Mouse (Mus musculus): Measurements from ENCODE around the gene Lxn.

Lxn gene

DNA sequence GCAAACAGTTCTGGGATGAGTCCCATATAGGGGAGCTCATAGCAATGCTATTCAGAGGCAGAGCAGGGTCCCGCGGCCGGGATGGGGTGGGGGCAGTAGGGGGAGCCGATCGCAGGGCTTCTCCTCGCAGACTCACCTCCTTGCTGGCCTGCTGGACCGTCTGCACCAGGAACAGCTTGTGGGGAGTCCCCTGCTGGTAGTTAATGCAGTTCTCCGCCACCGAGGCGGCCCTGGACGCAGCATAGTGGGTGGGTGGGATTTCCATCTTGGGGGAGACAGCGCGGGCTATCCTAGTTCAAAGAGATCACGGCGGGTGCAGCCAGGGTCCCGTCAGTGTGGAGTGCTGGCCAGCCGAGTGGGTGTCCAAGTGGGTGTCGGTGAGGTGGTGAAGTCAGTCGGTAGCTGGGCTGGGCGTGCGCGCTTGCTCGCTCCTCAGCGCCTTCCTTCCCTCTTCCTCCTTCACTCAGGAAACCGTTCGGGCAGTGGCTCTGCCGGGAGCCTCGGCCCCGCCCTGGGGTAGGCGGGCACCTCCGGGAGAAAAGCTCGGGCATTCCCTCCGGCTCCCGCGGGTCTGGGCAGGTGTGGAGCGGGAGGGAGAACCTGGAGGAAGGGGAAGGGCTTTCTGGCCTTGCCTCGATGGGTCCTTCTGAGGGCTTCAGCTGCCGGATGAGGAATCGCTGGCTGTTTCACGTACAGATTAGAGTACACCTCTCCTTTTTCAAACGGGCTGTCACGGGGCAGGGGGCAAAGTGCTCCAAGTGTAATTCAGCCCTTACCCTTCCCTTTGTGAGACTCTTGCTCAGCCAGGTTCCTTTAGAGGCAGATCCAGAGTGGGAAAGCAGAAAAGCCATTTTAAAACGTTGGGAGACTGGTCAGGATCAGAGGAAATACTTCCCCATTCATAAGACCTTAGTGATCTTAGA lies at the start of gene Lxn:
Gene Lxn, minus strand, starts transcription at position 477 of the 923 bp plus-strand sequence.
- peak; percentile 79 for DNase-seq (ENCODE audit: low spot score)

DNA sequence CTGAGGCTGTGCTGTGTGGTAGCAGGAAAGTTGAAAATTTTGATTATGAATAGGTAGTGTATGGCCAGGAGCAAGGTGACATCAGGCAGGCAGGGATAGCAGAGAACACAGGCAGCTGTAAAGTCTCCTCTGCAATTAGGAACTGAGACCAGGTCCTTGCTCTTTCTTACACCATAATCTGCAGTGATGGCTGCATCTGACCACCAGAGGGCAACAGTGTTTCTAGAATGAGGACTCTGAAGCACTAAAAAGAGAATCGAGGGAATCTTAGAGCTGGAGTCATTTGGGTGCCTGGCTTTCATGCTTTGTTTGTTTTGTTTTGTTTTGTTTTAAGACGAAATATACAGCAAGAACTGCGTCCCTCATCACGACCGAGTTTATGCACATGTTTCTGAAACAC lies 49.1 kb upstream of the Lxn start:
- DNase-seq (ENCODE audit: low spot score), result peak; percentile 76

DNA sequence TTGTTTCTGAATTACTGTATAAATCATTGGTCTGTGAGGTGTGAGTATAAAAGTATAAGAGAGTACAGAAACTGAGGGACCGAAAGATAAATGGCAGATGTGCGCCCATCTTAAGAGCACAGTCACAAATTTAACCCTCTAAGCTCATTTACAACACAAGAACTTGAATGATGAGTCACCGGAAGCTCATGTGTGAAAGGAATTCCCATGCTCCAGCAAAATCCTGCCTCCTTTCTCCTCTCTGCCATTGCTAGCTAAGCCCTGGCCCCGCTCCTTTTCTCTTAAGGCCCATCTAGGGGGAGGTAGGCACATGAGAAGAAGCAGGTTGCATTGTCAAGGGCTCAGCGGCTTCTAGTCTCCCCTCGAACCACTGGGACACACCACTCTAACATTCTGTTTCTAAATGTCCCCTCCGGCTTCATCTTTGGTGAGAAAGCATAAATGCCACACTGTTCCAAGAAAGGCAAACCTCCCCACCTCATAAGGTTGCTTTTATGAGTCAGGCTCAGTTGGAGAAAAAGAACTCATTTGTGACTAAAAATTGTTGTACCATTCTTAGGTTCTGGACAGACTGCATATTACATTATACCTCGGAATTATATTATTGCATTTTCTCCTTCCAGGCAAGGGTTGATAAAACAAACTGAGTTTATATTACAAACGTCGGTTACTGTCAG lies 44.6 kb upstream of the Lxn start:
- DNase-seq (ENCODE audit: low spot score), result no peak

DNA sequence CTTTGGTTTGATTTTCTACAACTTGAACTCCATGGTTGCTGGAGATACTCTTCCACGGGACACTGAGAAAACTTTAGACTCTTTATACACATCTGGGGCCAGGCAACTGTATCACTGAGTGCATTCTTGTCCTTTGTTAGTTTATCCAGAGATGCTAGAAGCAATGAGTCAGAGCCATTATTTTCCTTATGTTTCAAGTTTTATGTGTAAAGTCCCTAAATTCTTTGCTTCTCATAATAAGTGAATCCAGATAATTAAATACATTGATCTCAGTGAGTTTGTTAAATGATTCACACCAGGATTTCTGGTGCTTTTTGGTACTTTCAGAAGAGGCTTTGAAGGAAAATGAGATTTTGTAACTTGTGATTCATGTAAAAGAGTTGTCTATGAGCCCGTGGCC lies 41.6 kb upstream of the Lxn start:
- DNase-seq (ENCODE audit: low spot score), result no peak

DNA sequence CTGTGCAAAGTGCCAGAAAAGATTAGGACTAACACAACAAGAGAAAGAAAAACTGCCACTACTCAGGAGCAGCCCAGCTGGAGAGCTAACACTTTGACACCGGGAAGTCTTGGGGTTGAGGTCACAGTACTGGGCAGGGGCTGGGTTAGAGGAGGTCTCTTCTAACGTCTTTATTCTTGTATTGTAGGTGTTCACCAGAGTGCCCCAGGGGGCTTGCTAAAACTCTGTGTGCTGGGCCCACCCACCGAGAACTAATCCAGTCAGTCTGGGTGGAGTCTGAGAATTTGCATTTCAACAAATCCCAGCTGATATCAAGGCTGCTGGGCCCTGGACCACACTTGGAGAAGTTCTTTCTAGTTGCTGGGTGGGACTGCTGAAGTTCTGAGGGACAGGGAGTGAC lies 40.2 kb upstream of the Lxn start:
- DNase-seq (ENCODE audit: low spot score), result no peak

DNA sequence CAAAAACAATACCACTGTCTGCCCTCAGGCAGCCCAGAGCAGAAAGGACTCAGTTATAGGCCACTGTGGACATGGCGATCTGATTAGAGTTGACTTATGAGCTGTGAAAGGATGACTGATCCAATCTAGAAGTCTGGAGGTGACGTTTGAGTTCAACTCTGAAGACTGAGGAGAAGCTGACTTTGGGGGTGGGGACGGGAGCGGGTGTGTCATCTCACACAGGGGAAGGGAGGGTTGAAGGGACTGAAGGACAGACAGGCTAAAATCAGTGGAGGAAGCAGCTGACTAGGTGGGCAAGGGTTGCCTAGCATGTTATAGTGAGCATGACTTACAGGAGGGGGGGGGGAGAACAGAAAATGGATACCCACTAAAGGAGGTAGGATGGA lies 35.7 kb upstream of the Lxn start:
- DNase-seq (ENCODE audit: low spot score), result no peak

DNA sequence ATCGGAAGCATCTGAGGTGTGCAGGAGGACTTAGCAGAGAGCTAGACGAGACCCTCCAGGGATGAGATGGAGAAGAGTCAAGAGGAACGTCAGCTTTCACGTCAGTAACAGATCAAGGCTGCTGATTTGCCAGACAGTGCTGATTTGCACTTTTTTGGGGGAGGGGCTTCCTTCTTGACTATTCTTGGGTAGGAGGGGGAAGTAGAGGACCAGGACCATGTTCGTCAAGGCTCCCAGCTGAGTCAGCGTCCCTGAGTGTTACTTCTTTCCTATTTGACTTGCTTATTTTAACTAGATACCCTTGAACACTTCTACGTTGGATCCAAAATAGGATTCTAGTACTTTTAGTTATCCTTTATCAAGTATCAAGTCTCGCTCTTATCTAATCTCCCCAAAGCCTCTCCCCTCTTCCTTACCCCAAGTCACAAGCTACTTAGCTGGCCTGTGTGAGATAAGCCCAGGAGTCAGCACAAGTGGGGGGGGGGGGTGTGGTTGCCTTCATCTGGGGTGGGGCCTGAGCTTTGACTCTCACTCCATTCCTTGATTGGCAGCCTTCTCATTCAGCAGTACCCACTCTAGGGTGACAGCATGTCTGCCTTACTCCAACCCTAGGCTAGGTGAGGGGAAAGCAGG lies 35.2 kb upstream of the Lxn start:
- no peak for DNase-seq (ENCODE audit: low spot score)

DNA sequence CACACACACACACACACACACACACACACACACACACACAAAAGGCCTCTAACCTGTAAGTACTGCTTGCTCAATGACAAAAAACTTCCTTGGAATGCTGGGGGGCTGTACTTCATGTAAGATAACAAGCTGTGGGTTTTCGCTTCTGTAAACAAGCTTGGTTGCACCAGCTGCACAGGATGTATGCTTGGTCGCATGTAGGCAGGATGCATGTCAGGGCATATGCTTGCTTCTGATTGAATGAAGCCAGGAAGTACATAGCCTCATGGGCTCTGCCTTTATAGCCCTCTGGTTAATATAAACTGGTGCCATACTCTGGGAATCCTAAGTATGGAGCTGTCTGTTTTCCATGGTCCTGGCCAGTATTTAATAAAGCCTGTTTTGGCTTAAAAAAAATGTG lies 34.3 kb upstream of the Lxn start:
- no peak for DNase-seq (ENCODE audit: low spot score)

DNA sequence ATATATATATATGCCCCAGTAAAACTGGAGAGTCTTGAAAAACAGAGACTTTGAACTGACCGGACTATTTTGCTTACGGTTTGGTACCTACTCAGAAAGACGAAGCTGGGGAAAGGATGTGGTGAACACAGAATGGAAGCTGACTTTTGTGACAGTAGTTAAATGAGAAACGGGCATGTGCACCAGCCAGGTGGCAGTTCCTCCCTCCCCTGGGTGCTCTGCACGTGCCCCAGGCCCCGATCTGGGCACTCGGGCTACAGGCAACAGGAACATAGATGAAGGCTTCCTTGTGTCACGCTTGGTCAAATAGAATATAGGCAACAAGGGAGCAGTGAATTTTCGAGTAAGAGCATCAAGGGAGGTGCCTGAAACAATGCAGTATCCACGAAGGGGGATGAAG lies 32.6 kb upstream of the Lxn start:
- DNase-seq (ENCODE audit: low spot score), result no peak

DNA sequence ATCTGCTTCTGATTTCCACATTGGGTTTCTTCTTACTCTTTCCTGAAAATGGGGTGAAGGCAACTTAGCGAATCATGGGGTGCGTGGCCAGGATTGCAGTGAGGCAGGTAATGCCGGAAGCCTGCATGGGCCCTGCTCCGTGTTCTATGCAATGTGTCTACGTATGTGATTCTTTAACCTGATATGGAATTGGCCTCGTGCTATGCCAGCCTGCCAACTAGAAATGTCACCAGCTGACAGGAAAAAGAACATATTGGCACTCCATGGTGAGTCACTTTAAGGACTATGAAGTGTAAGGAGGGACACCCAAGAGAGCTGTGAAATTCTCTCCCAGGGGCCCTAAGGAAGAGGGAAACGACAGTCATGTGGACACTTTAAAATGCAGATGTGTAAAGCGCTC lies 29.4 kb upstream of the Lxn start:
- DNase-seq (ENCODE audit: low spot score), result no peak

DNA sequence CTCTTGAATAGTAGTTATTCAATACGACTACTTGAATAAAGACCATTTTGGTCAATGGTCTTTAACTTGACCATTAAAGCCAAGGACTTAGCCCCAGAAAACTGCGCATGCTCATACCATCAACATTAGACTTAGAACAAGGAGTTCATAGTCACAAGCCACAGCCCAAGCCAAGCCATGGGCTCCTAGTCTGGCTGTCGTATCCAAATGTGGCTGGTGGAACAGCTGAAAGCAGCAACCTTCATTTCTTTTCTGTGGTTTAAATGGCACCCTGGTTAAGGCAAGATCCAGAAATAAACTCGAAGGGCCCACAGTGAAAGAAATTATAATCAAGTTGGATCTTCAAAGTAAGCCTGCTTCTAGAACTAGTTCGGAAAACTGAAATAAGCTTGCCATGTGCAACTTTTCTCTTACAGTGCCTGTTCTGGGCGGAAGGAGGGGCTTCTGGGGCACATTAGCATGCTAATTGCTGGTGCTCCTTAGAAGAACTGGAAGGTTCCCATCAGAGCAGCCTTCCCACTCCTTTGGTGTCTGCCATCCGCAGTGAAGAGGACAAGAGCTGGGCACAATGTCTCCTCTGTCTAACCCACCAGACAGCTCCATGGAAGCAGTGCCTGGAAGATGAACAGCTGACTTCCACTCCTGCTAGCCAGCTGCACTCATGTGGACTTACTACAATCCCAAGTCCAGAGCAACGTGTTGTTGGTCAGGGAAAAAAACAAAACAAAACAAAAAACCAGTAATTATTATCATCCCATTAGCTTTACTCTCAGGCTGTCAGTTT lies 28.6 kb upstream of the Lxn start:
- DNase-seq (ENCODE audit: low spot score), result no peak

DNA sequence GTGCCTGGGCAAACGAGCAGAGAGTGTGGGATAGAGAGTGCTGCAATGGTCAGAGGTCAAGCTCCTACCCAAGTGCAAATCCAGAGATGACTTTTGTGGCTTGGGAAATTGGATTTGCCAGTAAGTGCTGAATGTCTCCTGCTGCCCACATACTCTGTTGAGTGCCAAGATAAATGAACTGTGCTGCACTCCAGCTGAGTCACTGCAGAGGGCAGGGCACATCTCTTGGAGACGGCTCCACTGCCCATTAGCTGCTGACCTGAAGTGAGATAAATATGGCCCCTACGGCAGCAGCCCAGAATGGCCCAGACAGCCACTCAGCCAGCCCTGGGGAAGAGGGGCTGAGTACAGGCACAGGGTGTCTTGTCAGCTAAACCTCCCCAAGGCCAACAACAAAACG lies 26.4 kb upstream of the Lxn start:
- no peak for DNase-seq (ENCODE audit: low spot score)

DNA sequence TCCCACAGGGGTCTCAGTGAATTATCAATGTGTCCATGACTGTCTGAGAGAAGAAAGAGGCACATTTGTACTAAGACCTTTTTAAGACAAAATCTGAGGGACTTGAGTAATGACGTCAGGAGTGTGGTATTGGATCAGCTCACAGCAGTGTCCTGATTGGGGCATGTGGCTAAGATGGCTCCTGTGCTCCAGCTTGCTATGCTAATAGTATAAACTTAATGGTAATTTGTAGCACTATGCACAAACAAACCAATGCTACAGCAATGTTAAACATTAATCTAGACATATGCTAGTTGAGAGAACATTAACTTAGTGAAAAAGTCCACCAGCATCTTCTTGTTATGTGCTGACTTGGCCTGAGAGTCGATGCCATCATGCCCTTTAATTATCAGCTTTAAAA lies 21.5 kb upstream of the Lxn start:
- no peak for DNase-seq (ENCODE audit: low spot score)

DNA sequence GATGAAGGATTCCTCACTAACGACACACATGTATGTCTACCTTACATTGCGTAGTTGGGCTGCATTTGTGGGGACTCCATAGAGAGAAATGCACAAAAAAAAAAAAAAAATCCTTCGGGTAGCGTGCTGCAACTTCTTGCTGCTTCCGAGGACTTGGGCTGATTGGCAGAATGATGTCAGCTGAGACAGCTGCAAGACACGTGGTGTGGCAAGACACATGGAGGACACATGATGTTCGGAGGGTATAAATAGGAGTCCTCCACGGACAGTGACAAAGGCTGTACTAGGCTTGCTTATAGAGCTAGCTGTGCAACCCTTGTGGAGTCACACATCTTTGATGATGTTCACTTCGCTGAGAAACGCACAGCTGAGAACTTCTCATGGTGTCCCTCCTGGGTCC lies 18.7 kb upstream of the Lxn start:
- no peak for DNase-seq (ENCODE audit: low spot score)

DNA sequence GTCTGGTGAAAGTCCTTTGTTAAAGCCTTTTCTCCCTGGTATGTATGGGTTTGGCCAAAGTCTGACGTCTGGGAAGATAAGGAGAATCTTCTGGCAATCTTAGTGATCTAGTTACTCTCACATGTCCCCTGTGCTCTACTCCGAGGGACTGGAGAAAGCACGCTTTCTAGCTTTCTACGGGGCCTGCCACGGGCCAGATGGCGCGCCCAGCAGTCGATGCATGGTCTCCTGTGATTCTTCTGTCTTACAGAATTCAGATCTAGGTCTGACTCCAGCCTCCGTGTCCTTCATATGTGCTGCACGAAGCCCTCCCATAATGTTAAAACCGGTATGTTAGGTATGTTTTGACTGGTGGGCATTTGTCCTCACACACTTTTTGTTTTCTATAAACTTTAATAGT lies 16.1 kb upstream of the Lxn start:
- DNase-seq (ENCODE audit: low spot score), result no peak

DNA sequence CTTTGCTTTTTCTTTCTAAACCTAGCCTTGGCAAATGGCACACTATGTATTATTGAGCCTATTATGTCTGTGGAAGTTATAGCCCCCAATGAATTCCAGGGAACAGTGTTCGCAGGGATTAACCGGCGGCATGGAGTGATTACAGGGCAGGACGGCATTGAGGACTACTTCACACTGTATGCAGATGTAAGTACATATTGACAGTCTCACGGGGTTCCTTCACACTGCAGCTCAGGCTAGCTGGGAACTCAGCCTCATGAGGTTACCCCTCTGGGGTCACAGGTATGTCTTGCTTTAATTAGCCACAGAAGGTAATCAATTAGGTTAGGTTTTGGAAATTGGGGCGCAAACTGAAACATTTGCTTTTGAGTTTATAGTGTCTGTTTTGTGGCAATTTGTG lies 9.7 kb upstream of the Lxn start:
- DNase-seq (ENCODE audit: low spot score), result no peak

DNA sequence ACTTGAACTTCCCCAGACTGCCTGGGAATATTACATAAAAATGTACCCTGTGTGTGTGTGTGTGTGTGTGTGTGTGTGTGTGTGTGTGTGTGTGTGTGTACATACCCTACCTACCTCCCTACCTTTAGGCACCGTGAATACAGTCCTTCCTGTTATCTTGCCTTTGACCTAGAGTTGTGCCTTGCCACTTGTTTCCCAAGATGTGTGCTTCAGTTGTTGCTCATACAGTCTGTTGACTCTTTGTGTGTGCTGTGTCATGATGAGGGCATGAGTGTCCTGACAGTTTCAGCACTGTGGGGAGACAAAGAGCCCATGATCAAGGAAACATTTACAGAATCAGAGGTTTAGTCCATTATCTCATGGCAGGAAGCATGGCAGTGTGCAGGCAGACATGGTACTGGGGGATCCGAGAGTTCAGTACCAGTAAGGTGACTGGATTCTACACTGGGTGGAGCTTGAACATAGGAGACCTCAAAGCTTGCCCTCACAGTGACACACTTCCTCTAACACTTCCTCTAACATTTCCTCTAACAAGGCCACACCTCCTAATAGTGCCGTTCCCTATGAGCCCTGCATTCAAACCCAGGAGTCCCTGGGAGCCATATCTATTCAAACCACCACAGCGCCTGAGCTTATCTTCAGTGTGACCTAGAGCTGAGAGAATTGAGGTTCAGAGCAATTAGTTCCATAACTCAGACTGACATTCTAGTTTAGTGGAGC lies 7.8 kb upstream of the Lxn start:
- no peak for DNase-seq (ENCODE audit: low spot score)

DNA sequence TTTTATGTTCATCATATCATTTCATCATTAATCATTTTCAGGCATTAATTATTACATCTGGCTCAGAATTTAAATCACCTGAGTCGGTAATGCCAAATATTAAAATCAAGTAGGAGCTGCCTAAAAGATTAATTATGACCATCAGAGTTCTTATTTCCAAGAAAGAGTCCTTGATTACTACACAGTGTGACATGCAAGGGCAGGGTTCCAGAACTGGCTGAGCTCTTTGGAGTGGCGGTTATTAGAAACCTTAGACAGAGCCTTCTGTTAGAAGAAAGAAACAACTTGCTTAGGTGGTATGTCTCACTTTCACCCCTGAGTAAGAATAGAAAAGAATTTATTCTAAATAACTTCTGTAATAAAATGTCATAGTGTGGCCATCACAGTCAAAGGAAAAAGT lies 3.6 kb upstream of the Lxn start:
- no peak for DNase-seq (ENCODE audit: low spot score)

DNA sequence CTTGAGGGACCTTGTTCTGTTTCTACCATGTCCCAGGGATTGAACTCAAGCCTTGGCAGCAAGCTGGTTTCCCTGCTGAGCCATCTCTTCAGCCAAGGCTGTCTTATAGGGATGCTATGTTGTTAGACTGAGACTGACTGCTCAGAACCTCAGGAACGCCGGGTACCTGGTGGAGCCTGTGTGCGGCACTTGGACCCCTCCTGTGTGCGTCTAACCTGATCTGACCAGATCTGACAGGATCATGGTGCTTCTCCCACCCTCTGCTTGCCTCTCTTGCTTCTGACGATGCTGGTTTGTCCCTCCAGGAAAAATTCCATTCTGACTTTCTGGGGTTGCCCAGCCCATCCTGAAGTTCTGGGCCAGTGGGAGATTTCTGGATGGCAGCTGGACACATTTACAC lies 2.9 kb upstream of the Lxn start:
- no peak for DNase-seq (ENCODE audit: low spot score)

DNA sequence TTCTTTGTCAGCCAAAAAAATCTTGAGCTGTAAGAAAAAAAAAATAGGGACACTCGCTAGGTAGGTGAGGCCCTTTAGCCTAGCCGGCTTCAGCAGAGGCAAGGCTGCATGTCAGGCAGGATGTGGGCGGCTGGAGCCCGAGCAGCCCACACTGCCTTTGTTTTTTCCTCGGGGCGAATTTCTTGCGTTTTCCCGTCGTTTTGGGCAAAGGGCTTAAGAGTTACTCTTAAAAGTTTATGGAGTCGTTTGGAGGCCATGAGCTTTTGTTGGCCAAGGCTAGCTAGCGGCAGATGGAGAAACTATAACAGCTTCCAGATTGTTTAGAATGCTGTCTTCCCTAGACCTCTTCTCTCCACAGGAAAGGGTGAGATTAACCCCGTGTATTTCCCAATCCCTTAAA lies 725 bp downstream of the Lxn start:
- DNase-seq (ENCODE audit: low spot score), result no peak

DNA sequence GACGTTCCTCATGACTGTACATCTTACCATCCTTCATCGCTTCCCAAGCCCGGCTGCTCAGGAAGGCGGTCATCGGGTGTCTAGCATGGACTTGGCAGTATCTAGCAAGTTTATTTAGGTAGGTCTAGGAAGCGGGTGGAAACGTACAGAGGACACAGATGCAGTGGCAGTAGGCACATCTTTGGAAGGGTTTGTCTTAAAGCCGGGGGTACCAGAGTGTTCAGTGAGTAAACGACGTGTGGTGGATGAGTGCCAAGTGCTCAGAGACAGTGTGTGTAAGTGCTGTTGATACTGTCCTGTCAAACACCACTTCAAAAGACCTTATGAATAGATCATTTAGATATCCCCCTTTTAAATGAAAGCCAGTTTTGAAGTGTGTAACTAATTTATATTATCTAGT lies 1.1 kb downstream of the Lxn start:
- no peak for DNase-seq (ENCODE audit: low spot score)

DNA sequence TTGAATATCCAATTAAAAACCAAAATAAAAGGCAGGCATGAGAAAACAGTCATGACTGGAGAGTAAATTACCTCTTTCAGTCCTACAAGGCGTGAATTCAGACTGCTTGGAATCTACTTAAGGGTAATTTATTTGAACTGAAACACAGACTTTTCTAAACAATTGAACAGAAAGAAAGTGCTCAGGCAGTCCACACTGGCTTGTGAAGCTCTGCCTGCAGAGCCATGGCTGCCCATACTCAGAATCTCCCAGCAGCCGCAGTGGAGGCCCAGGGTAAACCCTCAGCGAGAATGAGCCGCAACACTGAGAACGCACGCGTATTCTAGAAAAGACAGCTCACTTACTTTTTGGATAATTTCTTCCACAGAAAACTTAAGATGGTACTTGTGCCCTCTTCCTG lies 1.7 kb downstream of the Lxn start:
- no peak for DNase-seq (ENCODE audit: low spot score)

All from lung, postnatal 25 days (tissue).